Mouse (Mus musculus): ENCODE data around the gene Gtpbp8. TPM values are rescaled to one million over a fixed set of nuclear protein-coding genes. Genes with fewer than 3 reads are reported as not detected.
A peak's percentile ranks its signal among the peaks of the same experiment; 100 is the strongest.

Gtpbp8 gene
- polyA plus RNA-seq (2021), result 18.2 TPM

DNA sequence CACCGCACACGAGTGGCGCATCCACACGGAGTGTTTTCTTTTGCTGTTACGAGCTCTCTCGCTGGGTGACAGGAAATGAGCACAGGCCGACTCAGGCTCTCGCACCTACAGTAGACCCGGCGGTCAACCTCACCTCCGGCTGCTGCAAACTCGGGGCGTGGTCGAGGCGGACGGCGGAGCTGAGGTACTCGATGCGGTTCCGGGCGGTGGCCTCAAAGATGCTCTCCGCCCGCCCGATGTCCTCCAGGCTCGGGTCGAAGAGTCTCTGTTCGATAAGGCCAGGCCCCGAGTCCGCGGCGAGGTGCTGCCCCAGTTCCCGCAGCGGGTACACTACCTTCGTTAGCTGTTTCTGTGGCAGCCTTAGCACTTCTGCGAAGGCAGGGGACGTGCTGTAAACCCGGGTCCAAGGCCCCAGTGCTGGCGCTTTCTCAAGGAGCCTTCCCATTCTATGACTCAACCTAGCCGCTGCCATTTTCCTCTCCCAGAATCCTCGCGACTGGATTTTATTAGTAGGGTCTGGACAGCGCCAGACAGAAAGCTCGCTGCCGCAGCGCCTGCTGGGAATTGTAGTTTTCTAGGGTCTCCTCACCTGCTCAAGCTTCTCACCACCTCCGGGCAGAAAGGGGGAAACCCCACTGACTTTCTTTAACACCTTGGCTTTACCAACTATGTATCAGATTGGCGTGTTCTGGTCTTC, at the start of gene Gtpbp8:
Gene Gtpbp8, minus strand, starts transcription at position 498 of the 697 bp plus-strand sequence.
- no peaks in the 10 kb centered on the region for H3K27me3 ChIP-seq
- TF ChIP-seq CTCF (IDR thresholded peaks at IDR 0.05), result no peak
- ChIA-PET CTCF (interaction anchor here (1.0 to 1.5 kb wide), 2 partner anchors 21 to 344 kb away, joined by 3 to 4 read pairs; no protein-coding TSS in a partner anchor), POLR2A (interaction anchor here (1.2 kb wide), 1 partner anchor 351 kb away, joined by 3 read pairs; no protein-coding TSS in a partner anchor)
- DNase-seq (ENCODE audit: low read depth, low spot score), result peak; percentile 61
- in situ Hi-C loops (cut with MboI; ENCODE audit: low pct_unique_long_range_greater_than_20kb), result no loop called here
- peak; percentile 96 for ATAC-seq

DNA sequence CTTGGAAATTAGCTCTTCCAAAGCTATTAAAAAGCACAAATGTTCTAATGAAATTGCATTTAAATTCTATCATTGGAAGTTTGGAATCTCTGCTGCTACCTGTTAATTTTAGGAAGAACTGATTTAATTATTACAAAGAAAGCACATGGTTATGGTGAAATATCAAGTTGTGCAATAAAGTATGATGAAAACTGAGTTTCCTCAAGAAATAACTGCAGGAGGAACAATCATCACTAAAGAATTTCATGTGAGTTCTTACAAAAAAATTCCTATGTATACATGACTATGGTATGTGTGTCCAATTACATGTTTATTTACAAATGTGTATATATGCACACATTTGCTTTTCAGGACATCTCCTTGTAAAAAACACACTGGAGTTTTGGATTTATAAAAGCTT, 48.3 kb upstream of the Gtpbp8 start:
- POLR2A ChIA-PET, result no interaction called here
- in situ Hi-C loops (cut with MboI; ENCODE audit: low pct_unique_long_range_greater_than_20kb), result no loop called here
- DNase-seq (ENCODE audit: low read depth, low spot score) (no peak), ATAC-seq (no peak)
- TF ChIP-seq CTCF (IDR thresholded peaks at IDR 0.05), result no peak
- CTCF ChIA-PET, result interaction anchor here (1.4 kb wide), 1 partner anchor 8 kb away, joined by 3 read pairs; no protein-coding TSS in a partner anchor
- no peaks in the 10 kb centered on the region for H3K27me3 ChIP-seq

DNA sequence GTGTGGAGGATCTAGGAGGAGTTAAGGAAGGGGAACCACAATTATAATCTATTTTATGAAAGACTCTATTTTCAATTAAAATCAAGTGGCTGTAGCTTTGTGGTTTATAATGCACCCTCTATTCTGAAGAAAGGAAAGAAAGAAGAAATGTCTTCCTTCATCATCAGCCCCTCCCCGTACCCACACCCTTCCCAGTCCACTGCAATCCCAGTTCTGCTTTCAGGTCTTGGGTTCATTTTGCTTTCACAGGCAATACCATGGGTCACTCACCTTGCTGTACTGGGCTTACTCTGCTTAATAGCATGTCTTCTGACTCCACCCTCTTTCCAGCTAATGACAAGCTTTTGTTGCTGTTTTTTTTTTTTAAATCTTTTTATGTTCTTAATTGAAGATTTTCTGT, 40.8 kb upstream of the Gtpbp8 start:
- H3K27me3 ChIP-seq, result no peaks in the 10 kb centered on the region
- no peak for DNase-seq (ENCODE audit: low read depth, low spot score)
- ChIA-PET POLR2A (no interaction called here), CTCF (no interaction called here)
- TF ChIP-seq CTCF (IDR thresholded peaks at IDR 0.05), result no peak
- in situ Hi-C loops (cut with MboI; ENCODE audit: low pct_unique_long_range_greater_than_20kb), result no loop called here
- no peak for ATAC-seq

DNA sequence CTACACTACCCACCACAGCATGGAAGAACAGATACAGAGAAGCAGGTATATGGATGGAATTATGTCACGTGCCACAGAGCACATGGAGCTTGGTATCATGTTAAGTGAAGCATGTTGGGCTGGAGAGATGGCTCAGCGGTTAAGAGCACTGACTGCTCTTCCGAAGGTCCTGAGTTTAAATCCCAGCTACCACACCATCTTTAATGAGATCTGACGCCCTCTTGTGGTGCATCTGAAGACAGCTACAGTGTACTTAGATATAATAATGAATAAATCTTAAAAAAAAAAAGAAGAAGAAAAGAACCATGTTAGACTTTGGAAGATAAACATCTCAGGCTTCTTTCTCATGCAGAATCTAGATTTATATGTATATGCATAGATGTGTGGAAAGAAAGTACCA, 34.6 kb upstream of the Gtpbp8 start:
- ATAC-seq (no peak), DNase-seq (ENCODE audit: low read depth, low spot score) (no peak)
- H3K27me3 ChIP-seq, result no peaks in the 10 kb centered on the region
- peak; percentile 27 for TF ChIP-seq CTCF (IDR thresholded peaks at IDR 0.05)
- POLR2A ChIA-PET, result no interaction called here
- in situ Hi-C loops (cut with MboI; ENCODE audit: low pct_unique_long_range_greater_than_20kb), result no loop called here
- CTCF ChIA-PET, result interaction anchor here (1.1 kb wide), 1 partner anchor 341 kb away, joined by 3 read pairs; no protein-coding TSS in a partner anchor

DNA sequence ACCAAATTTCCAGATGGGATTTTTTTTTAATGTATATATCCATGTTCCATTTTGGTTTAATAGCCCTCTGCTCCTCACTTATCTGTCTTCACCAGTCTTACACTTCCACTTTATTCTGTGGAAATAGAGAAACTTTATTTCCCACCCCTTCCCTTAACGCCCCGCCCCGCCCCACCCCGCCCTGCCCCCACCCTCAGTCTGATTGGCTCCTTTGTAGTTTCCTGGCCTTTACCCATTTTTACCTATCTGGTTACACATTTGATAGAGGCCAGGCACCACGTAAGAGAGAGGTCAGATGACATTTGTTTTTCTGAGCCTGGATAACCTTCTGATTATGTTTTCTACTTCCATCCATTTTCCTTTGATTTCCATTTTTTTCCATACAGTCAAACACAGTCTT, 33.3 kb upstream of the Gtpbp8 start:
- CTCF ChIA-PET, result interaction anchor here (1.1 kb wide), 1 partner anchor 342 kb away, joined by 3 read pairs; no protein-coding TSS in a partner anchor

DNA sequence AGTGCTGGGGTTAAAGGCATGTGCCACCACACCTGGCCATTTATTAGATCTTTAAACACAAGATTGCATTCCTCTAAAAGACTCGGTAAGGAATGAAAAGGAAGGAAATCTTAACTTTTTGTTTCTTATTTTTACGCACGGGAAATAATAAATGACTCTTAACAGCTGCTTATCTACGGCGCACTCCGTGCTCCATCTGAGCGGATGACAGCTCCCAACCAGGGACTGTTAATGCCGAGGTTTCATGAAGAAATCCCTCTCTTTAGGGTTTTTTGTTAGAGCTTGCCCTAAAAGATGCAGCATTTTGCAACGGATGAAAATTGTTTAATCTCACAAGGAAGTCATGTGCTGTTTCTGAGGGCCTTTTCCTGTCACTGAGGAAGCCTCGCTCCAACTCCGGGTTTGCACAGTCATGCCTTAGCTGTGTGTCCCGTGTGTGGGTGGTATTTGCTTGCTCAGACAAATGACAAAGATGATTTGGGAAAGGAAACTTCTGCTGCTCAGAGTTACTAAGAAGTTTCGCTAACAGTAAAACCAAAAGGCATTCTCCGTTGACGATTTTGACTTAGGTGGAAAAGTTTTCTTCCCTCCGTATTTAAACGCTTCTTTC, 32.5 kb upstream of the Gtpbp8 start:
- ChIA-PET POLR2A (no interaction called here), CTCF (interaction anchor here (0.8 to 1.1 kb wide), 2 partner anchors 10 to 11 kb away, joined by 3 read pairs; no protein-coding TSS in a partner anchor)
- ATAC-seq, result no peak
- no peaks in the 10 kb centered on the region for H3K27me3 ChIP-seq
- no peak for TF ChIP-seq CTCF (IDR thresholded peaks at IDR 0.05)
- no peak for DNase-seq (ENCODE audit: low read depth, low spot score)
- in situ Hi-C loops (cut with MboI; ENCODE audit: low pct_unique_long_range_greater_than_20kb), result no loop called here

More for the DNA sequence above, 33.3 kb upstream of the Gtpbp8 start:
- POLR2A ChIA-PET, result no interaction called here
- no peak for ATAC-seq
- DNase-seq (ENCODE audit: low read depth, low spot score), result no peak
- H3K27me3 ChIP-seq, result no peaks in the 10 kb centered on the region
- in situ Hi-C loops (cut with MboI; ENCODE audit: low pct_unique_long_range_greater_than_20kb), result no loop called here
- no peak for TF ChIP-seq CTCF (IDR thresholded peaks at IDR 0.05)

DNA sequence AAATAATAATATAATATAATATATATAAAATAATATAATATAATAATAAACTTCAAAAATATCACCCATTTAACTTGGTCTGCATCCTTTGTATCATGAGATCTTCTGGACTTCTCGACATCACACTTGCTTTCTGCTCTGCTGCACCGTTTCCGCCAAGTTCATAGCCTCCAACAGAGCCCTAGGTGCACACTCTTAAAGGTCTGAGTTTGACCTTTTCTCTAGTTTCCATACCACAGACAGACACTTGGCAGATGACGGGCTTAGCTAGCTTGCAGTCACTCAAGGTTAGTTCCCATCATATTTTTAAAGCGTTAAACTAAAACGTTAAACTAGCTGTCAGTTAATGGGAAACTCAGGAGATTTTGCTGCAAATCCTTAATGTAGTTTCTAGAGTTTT, 28.0 kb upstream of the Gtpbp8 start:
- H3K27me3 ChIP-seq, result no peaks in the 10 kb centered on the region
- in situ Hi-C loops (cut with MboI; ENCODE audit: low pct_unique_long_range_greater_than_20kb), result loop anchor here (25.0 kb wide), 1 partner anchor 863 kb away; no protein-coding TSS in a partner anchor
- POLR2A ChIA-PET, result no interaction called here
- TF ChIP-seq CTCF (IDR thresholded peaks at IDR 0.05), result no peak
- DNase-seq (ENCODE audit: low read depth, low spot score) (no peak), ATAC-seq (no peak)
- CTCF ChIA-PET, result interaction anchor here (1.5 kb wide), 1 partner anchor 346 kb away, joined by 3 read pairs; no protein-coding TSS in a partner anchor

DNA sequence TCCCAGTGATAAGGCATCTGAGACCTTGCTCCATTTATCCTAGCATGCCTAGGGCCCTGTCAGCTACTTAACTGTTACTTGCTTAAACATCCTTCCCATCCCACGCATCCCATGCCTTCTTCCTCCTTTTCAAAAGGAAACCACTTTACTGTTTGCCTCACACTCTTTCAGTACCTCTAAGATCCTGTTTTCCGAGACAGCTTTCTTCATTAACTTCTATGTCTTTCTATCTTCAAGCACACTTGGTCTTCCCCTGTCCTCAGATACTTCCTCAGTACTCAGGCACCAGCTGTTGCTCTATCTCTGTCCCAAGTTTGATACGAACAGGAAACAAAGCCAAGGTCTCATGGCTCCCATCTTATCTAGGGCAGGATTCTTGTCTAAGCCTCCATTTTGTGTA, 27.5 kb upstream of the Gtpbp8 start:
- ATAC-seq (no peak), DNase-seq (ENCODE audit: low read depth, low spot score) (no peak)
- in situ Hi-C loops (cut with MboI; ENCODE audit: low pct_unique_long_range_greater_than_20kb), result loop anchor here (25.0 kb wide), 1 partner anchor 864 kb away; no protein-coding TSS in a partner anchor
- ChIA-PET POLR2A (no interaction called here), CTCF (interaction anchor here (1.5 kb wide), 1 partner anchor 347 kb away, joined by 3 read pairs; no protein-coding TSS in a partner anchor)
- no peak for TF ChIP-seq CTCF (IDR thresholded peaks at IDR 0.05)
- no peaks in the 10 kb centered on the region for H3K27me3 ChIP-seq

DNA sequence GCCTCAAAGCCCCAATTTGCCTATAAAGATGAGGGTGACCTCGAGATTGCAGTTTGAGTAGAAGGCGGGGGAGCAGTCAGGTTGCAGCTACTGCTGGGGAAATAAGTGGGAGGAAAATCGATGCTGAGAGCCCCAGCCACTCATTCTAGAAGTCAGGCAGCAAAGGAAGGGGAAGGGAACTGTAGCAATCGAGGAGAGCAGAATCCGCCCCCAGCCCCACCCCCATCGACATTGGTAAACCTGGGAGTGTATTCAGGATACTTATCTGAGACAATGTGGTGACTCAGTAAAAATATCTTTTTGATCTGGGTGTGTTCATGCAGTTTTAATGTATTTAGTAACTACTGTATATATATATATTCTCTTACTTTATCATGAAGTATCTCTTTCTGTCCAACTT, 26.4 kb upstream of the Gtpbp8 start:
- no peak for TF ChIP-seq CTCF (IDR thresholded peaks at IDR 0.05)
- no peak for ATAC-seq
- POLR2A ChIA-PET, result no interaction called here
- DNase-seq (ENCODE audit: low read depth, low spot score), result no peak
- no peaks in the 10 kb centered on the region for H3K27me3 ChIP-seq
- in situ Hi-C loops (cut with MboI; ENCODE audit: low pct_unique_long_range_greater_than_20kb), result loop anchor here (25.0 kb wide), 1 partner anchor 865 kb away; no protein-coding TSS in a partner anchor
- CTCF ChIA-PET, result interaction anchor here (1.5 kb wide), 1 partner anchor 348 kb away, joined by 3 read pairs; no protein-coding TSS in a partner anchor

DNA sequence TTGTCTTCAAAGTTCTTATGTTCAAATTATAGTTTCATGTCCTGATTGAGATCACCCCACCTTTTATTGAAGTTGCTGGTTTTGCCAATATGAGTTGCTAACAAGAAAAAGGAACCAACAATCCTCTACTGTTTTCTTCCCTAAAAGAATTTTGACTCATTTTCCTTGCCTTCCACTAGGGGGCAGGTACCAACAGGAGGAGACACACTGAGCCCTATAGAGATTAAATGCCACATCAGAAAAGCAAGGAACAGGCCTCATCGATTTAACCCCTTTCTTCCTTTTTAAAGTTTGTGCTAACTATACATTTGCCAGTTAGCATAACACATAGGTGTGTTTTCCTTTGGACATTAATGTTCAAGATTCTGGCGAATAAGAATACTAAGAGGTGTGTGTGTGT, 21.8 kb upstream of the Gtpbp8 start:
- ChIA-PET POLR2A (no interaction called here), CTCF (interaction anchor here (1.0 to 2.1 kb wide), 3 partner anchors 11 to 322 kb away, joined by 3 to 23 read pairs (median 16); no protein-coding TSS in a partner anchor)
- DNase-seq (ENCODE audit: low read depth, low spot score) (peak; percentile 24), ATAC-seq (no peak)
- H3K27me3 ChIP-seq, result no peaks in the 10 kb centered on the region
- in situ Hi-C loops (cut with MboI; ENCODE audit: low pct_unique_long_range_greater_than_20kb), result loop anchor here (5.0 to 25.0 kb wide), 2 partner anchors 319 to 869 kb away; no protein-coding TSS in a partner anchor
- peak; percentile 71 for TF ChIP-seq CTCF (IDR thresholded peaks at IDR 0.05)

Measured in Patski (cell line).